Mouse (Mus musculus) brain, embryonic 18.5 days (tissue): Measurements from ENCODE around the gene Daxx.
"Not testable (repeated sequence)": the region's sequence is repeated elsewhere in the genome, so short reads cannot be mapped to it uniquely, and the experiment has no call there.

Experiments
- DNase-seq: peaks from one replicate; pipeline ENCODE4 v3.0.0-alpha.2; 2012; ENCODE audit warnings: low read depth, low spot score

The Daxx gene

DNA sequence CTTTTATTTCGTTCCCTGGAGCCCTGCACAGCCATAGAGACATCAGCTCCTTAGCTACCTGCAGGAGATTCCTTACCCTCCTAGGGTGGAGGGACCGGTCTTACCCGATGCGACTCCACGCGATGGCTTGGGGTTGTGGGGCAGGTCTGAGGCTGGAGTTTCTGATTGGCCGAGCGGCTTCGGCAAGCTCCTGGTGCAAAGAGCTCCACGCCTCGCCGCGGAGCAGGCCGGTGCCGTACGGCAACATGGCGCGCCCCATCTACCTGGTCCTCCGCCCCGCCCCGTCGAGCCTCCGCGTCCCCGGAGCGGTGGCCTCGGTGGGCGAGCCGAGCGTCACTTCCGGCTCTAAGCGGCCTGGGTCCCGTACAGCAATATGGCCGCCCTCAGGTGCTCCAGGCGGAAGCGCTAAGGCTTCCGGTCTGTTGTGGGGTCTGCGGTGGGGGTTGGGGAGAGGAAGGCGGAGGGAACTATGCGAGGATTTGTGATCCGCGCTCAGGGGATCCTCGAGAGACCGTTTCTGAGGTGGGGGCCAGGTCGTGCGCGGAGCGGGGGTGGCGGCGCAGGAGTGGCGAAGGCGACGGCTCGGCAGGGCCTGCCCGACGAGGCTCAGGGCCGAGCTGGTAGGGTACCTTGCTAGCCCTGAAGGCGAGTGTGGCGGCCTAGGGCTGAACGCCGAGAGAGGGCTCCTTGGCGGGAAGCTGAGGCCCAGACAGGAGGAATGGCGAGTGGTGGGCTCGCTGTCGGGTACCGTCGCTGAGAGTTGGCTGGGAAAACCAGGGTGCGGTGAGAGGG, at the start of gene Daxx:
Gene Daxx (plus strand): TSS at position 338 of the 792 bp plus-strand sequence.
- peak; percentile 97 for DNase-seq

DNA sequence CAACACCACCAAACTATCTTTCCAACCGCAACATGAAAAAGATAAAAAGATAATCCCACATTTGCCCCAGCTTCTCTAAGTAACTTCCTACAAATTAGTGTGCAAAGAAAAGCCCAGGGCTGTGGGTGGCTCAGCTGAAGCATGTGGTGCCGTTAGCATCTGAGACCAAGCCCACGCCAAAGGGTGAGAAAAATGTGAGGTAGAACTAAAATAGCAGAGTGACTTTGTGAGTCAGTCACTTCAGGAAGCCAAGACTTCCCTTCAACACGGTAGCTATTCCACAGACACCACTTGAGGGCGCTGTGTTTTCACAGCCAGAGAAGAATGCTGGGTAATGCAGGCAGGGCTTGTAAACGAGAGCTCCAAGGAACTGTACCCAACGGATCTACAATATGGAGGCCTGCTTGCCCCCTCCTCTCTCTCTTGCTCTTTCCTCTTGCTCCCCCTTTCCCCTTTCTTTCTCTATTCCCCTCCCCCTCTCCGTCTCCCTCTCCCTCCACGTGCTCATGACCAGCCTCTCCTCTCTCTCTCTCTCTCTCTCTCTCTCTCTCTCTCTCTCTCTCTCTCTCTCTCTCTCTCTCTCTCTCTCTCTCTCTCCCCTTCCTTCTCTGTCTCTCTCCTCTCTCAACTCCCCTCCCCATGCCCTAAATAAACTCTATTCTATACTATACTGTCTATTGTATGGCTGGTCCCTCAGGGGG, 43.7 kb upstream of the Daxx start:
- DNase-seq = no peak

DNA sequence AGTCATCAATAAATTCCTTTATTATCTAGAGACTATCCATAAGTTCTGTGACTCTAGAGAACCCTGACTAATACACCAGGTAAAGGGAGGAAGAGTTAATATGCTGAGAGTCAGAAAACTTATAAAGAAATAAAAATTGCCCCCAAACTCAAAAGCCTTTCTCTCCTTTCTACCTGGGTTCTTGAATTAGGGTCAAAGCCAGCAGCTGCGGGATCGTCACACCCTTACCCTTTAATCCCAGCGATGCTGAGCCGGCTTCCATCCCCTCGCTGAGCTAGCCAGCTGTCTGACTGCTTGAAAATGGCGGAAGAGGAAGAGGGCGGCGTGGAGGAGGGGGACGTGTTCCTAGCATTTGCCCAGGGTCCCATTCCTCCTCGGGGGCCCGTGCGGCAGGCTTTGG, 35.7 kb upstream of the Daxx start, which contains the start of gene Gm7029:
Gene Gm7029 (plus strand): TSS at position 301 of the 400 bp plus-strand sequence.
- not testable (repeated sequence) for DNase-seq

DNA sequence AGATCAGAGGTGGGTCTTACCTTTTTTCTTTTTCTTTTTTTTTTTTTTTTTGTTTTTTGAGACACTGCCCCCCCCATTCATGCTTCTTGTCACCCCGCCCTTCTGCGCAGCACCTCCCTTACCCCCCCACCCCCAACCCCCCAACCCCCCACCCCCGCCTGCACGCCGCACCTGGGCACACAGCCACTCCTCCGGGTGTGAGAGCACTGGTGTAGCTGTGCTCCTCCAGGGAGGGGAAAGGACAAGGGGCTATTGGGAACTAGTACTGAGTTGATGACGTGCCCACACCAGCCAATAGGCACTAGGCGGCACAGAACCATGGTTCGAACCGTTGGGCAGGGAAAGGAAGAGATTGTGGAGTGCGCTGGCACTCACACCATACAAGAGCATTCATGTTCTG, 34.8 kb upstream of the Daxx start:
- DNase-seq = no peak

DNA sequence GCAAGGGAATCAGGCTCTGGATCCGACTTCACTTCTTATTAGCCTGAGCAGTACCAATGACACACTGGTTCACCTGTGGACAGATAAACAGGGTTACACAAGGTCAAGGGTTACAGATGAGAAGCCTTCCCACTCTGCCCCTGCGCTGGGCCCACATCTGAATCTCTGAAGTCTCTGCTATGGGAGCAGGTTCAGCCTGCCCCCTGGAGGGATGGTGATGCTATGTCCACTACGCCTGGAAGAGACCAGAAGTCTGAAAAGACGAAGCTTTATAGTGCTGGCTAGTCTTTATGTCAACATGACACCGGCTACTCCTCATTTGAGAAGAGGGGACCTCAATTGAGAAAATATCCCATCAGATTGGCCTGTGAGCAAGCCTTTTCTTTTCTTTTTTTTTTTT, 33.4 kb upstream of the Daxx start:
- not testable (repeated sequence) for DNase-seq

DNA sequence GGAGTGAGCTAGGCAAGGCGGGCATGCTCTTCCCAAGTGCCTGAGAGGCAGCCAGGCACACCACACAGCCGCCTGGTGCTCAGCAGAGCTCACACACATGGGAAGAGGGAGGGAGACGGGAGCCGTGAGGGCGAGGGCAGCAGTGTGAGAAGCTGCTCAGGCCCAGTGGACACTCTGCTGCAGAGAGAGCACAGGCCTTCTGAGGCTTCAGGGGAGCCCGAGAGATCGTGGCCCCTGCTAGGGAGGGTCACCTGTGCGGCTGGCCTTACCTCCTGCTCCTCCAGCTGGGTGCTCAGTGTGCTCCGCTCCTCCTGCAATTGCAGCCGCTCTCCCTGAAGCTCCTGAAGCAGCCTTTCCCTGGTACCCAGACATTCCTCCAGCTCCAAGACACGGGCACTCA, 24.9 kb upstream of the Daxx start:
- not testable (repeated sequence) for DNase-seq

DNA sequence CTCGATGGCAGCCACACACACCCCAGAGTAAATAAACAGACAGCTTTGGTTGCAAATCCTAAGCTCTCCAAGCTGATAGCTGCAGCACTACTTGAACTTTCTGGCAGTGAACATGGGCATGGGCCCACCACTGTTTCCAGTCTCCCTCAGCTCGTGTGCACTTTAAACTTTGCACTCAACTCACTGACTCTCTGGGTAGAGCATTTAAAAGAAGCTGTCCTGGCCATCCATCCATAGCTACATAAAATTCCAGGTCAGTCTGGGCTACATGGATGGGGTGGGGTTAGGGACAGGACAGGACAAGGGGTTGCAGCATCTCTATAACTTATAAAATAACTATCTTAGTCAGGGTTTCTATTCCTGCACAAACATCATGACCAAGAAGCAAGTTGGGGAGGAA, 21.4 kb upstream of the Daxx start:
- not testable (repeated sequence) for DNase-seq

DNA sequence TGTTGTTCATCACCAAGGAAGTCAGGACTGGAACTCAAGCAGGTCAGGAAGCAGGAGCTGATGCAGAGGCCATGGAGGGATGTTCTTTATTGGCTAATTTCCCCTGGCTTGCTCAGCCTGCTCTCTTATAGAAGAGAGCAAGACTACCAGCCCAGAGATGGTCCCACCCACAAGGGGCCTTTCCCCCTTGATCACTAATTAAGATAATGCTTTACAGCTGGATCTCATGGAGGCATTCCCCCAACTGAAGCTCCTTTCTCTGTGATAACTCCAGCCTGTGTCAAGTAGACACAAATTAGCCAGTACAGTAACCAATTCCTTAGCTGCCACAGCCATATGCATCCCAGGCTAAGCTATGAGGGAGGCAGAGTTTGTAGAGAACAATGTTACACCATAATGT, 21.0 kb upstream of the Daxx start:
- DNase-seq = not testable (repeated sequence)

DNA sequence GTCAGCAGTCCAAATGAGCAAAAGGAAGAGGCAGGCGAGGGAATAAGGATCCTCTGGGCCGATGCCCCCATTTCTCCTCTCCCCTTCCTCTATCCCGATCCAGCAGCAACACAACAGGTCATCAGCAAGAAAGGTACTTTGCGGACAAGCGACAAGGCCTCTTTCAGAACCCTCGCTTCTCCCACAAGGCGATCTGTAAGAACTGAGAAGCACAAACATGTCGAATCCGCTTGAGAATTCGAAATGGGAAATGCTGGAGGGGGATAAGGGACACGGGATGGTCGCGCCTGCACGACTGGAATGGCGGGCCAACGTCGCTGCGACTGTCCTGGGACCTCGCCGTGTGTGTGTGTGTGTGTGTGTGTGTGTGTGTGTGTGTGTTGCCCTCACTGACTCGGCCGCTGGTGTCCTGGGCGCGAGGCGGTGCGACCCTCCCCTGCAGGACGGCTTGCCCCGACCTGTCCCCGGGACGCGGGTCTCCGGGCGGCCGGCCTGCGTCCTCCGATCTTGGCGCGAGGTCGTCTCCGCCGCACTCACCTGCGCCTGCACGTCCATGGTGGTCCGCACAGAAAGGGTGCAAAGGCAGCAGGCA, 19.2 kb upstream of the Daxx start:
- DNase-seq = not testable (repeated sequence)

DNA sequence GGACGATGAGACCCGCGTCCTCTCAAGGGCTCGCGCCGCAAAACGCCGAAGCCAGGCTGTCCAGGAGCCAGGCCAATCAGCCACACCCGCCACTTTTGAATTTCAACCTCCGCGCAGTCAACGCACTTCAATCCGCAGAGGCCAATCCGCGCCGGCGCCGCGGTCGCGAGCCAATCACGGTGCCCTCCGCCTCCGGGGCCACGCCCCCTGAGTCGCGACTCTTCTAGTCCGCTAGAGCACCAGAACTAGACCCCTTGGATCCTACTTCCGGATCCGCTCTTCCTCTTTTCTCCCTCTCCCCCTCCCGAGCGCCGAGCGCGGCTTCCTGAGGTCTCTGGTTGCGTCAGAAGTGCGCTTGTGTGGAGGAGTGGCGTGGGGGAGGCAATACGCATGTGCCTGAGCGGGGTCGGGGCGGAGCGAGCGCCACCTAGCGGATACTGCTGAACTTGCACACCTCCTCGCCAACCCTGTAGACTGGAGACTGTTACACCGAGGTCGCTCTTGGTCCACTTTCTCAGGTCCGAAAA, 18.6 kb upstream of the Daxx start, which contains the start of gene Kifc1:
Gene Kifc1 (minus strand): TSS at position 129 of the 527 bp plus-strand sequence.
- peak; percentile 99 for DNase-seq

DNA sequence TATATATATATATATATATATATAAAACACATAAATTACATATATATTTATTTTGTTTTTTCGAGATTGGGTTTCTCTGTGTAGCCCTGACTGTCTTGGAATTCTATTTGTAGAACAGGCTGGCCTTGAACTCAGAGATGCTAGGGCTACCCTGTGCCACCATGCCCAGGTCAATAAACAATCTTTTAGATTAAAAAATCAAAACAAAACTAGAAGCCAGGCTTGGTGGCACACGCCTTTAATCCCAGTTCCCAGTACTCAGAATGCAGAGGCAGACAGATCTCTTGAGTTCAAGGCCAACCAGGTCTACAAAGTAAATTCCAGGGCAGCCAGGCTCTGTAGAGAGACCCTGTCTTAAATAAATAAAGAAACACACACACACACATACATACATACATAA, 17.9 kb upstream of the Daxx start:
- DNase-seq = no peak

DNA sequence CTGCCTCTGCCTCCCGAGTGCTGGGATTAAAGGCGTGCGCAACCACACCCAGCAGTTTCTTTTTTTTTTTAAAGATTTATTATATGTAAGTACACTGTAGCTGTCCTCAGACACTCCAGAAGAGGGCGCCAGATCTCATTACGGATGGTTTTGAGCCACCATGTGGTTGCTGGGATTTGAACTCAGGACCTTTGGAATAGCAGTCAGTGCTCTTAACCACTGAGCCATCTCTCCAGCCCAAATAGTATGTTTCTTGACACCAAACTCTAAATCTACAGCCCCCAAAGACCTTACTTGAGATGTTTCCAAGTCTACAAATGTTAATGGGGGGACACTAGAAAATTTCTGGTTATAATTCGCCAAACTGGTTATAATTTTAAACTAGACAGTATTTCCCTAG, 17.3 kb upstream of the Daxx start:
- not testable (repeated sequence) for DNase-seq

DNA sequence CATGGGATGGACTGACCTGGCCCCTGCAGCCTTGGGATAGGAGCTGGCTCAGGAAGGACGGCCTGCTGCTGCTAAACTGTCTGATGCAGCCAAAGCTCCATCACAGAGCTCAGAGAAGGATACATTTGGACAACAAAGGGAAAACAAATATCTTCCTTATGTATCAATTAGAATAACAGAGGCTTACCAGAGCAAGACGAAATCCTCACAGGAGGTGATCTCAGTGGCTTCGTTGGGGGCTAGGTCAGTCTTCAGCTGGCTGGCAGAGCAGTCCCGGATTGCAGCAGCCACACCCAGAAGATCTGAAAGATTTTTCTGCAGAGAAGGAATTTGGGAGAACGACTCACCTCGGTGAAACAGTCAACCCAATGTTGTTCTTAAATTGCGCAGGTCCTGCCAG, 16.8 kb upstream of the Daxx start:
- no peak for DNase-seq

DNA sequence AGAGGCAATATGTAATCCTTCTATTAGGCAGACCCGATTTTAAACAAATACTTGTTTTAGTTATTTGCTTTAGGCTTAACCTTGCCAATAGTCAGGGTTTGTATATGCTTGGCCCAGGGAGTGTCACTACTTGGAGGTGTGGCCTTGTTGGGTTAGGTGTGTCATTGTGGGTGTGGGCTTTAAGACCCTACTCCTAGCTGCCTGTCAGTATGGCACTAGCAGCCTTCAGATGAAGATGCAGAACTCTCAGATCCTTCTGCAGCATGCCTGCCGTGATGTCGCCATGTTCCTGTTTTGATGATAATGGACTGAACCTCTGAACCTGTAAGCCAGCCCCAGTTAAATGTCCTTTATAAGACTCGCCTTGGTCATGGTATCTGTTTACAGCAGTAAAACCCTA, 16.2 kb upstream of the Daxx start:
- DNase-seq = not testable (repeated sequence)

DNA sequence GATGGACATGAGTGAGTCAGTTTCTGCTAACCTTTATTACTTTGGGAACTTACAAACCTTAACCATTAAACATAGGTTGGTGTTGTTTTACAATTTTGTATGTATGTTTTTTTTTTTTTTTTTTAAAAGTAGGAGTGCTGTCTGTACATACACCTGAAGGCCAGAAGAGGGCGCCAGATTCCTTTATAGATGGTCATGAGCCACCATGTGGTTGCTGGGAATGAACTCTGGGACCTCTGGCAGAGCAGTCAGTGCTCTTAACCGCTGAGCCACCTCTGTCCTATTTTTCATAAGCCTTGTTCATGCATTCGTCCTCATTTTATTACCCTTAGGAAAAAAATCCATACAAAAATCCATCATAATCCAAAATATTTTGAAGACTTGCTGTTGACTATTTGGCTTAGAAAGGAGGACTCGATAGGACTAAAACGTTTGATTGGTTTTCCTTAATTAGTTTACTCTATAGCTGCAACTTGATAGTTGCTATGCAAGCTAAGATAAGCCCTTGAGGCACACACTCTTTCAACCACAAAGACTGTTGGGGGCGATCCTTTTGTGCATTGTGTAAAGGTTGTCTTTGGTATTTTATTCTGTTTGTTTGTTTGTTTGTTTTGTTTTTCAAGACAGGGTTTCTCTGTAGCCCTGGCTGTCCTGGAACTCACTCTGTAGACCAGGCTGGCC, 12.0 kb upstream of the Daxx start:
- no peak for DNase-seq

DNA sequence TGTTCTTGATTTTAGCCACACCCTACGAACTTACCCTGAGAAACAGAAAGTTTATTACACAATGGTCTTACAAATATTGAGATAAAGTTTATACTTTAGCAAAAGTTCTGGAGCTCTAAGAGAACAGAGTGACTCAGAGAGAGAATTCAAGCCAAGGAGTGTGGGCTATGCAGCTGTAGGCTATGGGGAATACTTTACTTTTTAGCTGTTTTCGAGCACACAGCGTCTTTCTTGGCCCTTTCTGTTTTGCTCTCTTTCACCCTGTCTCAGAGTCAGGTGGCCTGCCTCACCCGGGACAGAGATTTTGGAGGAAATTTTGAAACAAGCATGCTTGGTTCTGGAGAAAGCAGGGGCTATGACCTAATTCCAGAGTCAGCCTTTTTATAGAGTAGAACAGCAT, 11.0 kb upstream of the Daxx start:
- DNase-seq = not testable (repeated sequence)

DNA sequence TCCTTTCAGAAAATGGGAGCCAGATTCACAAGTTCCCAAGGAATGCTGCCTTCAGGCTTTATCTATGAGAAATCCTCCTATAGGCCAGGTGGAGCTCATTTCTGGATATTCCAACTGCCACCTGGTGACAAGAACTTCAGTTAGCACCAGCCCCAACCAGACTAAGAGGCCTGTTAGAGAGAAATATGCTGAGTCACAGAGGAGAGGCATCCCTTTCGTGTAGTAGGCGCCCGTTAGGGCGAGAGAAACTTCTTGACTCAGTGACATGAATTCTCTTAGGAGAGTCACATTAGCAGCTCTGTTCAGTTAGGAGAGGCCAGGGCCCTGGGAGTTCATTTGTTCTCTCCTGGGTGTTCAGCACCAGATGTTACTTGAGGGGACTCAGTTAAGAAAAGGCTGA, 9.6 kb upstream of the Daxx start:
- DNase-seq = no peak

DNA sequence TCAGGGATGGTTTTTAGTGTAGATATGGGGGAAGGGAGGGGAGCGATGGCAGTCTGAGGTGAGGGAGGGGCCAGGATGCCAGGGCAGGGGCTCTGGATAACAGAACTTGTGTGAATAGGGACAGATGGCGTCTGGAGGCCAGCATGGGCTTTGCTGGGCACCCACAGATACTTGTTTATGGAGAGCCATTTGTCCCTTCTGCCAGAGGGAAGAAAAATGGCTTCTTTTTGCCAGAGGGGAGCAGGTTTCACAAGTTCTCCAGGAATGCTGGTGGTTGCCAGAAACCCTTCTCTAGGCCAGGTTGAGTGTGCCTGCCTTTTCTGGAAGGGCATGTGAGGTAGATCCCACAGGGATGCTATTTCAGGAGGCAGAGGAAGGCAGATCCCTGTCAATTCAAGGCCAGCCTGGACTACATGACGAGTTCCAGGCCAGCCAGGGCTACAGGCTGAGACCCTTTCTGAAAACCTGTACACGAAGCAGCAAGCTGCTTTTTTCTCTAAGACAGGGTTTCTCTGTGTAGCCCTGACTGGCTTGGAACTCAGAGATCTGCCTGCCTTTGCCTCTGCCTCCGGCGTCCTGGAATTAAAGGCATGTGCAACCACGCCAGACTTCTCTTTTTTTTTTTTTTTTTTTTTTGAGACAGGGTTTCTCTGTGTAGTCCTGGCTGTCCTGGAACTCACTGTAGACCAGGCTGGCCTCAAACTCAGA, 8.8 kb upstream of the Daxx start:
- DNase-seq = no peak

DNA sequence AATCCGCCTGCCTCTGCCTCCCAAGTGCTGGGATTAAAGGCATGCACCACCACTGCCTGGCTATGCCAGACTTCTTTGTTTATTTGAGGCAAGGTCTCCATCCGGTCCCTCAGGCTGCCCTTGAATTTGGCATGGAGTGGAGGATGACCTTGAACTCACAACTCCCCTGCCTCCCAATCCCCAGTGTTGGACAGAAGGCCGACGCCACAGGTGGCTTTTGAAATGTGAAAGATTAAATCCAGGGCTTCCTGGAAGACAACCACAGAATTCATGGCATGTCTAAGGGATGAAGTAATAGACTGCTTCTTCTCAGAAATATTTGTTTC, 8.3 kb upstream of the Daxx start:
- no peak for DNase-seq

DNA sequence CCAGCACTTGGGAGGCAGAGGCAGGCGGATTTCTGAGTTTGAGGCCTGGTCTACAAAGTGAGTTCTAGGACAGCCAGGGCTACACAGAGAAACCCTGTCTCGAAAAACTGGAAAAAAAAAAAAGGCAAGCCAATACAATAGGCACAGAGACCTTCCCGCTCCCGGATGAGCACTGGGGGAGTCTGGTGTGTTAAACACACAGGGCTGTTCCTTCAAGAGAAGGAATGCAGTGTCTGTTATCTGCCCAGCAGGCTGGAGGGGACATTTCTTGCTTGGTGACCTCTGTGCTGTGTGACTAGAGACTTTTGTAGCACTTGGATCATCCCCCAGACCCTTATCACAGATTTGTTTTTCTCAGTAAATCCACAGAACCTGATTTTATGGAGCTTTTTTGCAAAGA, 7.6 kb upstream of the Daxx start:
- DNase-seq = no peak

DNA sequence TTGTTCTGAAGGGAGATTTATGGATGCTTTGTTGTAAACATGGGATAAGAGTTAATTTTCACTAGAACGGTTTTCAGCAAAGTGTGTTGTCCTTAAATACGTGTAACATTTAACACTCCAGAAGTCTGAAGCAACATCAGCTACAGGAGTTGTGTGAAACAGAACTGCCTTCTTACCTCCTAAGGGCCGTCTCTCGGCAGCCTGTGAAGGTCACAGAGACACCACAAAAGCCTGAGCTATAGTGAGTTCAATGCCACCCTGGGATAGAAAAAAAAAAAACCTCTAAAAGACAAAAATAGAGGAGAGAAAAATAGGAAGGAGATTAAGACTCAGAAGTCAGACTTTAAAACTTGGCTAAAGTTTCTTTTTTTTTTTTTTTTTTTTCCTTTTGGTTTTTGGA, 7.1 kb upstream of the Daxx start:
- DNase-seq = no peak
